Mouse (Mus musculus) testis, adult 2 months (tissue): ENCODE measurements around the gene Sema6d.

Experiments
- CTCF ChIP-seq: fragments of 200-500 bp; IDR thresholded peaks from 2 replicates; pipeline ENCODE4 v1.5.1; 2012; ENCODE audit warnings: low read depth, mild to moderate bottlenecking, inconsistent platforms, low read length, moderate library complexity; ENCODE audit not compliant: control insufficient read depth, insufficient read depth, insufficient replicate concordance
- POLR2A ChIP-seq: fragments of 200-500 bp; IDR thresholded peaks from 2 replicates; pipeline ENCODE4 v1.6.1; 2012; ENCODE audit warnings: low read depth, mild to moderate bottlenecking, inconsistent platforms, low read length, moderate library complexity; ENCODE audit not compliant: control insufficient read depth

DNA sequence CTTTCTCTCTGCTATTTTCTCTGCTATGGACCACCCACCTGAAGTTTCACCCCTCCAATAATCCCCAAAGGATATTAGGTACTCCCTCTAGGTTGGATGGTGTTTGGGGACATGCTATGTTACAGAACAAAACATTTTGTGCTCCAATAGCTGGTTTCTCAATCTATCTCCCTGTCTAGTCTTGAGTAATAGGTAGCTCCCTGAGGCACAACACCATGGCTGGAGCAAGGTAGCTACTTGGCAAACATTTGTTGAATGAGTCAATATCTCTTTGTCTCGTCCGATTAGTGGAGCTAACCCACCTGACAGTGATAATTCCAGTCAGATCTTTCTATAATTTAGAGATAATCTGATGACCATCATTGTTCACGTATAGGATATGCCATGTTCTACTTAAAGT lies 437.9 kb downstream of the Sema6d start:
- TF ChIP-seq POLR2A (no peak), CTCF (no peak)
